ENCODE assay signal across 8 mouse cellular contexts in genomic region chr7:133007343-133007742, GRCm38 (mm10).
A peak's percentile ranks its signal among the peaks of the same experiment; 100 is the strongest.
DNase-seq lines count a peak whose midpoint lies in the region; ATAC-seq and TF ChIP-seq lines count a peak whose summit lies in the region.

No protein-coding gene starts in this region.

- WGBS in kidney, embryonic 16.5 days = 61% methylated on average over 11 of the region's 11 CpGs

- DNase-seq in gastrocnemius, adult 2 months = peak; percentile 74
- no peak for DNase-seq in gastrocnemius, postnatal 36 days
- DNase-seq in 416B (ENCODE audit: low read depth) = peak; percentile 69
- DNase-seq in cerebellum, adult 18-20 months = peak; percentile 75 to 76
- no peak for DNase-seq in T-cell, adult 2 months (ENCODE audit: low spot score)
- no peak for DNase-seq in thymus, postnatal 10 days (ENCODE audit: low spot score in 2 of 2)
- no peak for DNase-seq in layer of hippocampus, adult 11-12 months (ENCODE audit: low spot score)

- intact Hi-C loops in gastrocnemius, adult 2 months (cut with DNase I) = no loop called here
- intact Hi-C loops in gastrocnemius, postnatal 36 days (cut with DNase I) = loop anchor here (10.0 kb wide), 1 partner anchor 193 kb away; the partner anchor contains the start of gene Fam53b

- H3K27ac ChIP-seq in gastrocnemius, adult 2 months = peak overlapping the region; percentile 74
- no peak overlapping the region; the same call in 1 of the 2 replicates for H3K27ac ChIP-seq in kidney, embryonic 16.5 days (ENCODE audit: low read length)

- no peaks in the 10 kb centered on the region for H3K27me3 ChIP-seq in kidney, embryonic 16.5 days (ENCODE audit: insufficient read depth, low read length)

- H3K4me3 ChIP-seq in gastrocnemius, adult 2 months = no peak overlapping the region
- H3K4me3 ChIP-seq in kidney, embryonic 16.5 days (ENCODE audit: low read length) = no peak overlapping the region

- H3K4me1 ChIP-seq in kidney, embryonic 16.5 days (ENCODE audit: insufficient read depth, low read length) = peaks cover 40% of the 10 kb centered on the region

- peaks cover 10% of the 10 kb centered on the region for H3K36me3 ChIP-seq in kidney, embryonic 16.5 days (ENCODE audit: insufficient read depth, low read length)

- no peak overlapping the region for H3K9ac ChIP-seq in kidney, embryonic 16.5 days (replicated peaks; ENCODE audit: low read length)

- ATAC-seq in kidney, embryonic 16.5 days (ENCODE audit: low FRiP score, low TSS enrichment) = peak; percentile 29; the same call in 1 of the 2 replicates

- no peak overlapping the region for H3K4me2 ChIP-seq in kidney, embryonic 16.5 days (replicated peaks; ENCODE audit: low read depth, low read length)

- TF ChIP-seq CTCF in gastrocnemius, adult 2 months (IDR thresholded peaks at IDR 0.05) = no peak

- H3K9me3 ChIP-seq in kidney, embryonic 16.5 days (ENCODE audit: low read length) = no peaks in the 10 kb centered on the region

Comparison
In these comparisons a context has a peak if more than half of its experiments do, and no peak if none do; other contexts are left out.
1. DNase-seq: peak in gastrocnemius, adult 2 months (single experiment), 416B (single experiment) and cerebellum, adult 18-20 months (2 of 2); none in gastrocnemius, postnatal 36 days (0 of 2), T-cell, adult 2 months (single experiment), thymus, postnatal 10 days (0 of 2) and layer of hippocampus, adult 11-12 months (single experiment).